Mouse (Mus musculus): Measurements from ENCODE around the gene Siglecg. TPM values are rescaled to one million over a fixed set of nuclear protein-coding genes. Genes with fewer than 3 reads are reported as not detected.

Siglecg gene
- polyA plus RNA-seq, 1 experiment from 2014 or later, result not detected

DNA sequence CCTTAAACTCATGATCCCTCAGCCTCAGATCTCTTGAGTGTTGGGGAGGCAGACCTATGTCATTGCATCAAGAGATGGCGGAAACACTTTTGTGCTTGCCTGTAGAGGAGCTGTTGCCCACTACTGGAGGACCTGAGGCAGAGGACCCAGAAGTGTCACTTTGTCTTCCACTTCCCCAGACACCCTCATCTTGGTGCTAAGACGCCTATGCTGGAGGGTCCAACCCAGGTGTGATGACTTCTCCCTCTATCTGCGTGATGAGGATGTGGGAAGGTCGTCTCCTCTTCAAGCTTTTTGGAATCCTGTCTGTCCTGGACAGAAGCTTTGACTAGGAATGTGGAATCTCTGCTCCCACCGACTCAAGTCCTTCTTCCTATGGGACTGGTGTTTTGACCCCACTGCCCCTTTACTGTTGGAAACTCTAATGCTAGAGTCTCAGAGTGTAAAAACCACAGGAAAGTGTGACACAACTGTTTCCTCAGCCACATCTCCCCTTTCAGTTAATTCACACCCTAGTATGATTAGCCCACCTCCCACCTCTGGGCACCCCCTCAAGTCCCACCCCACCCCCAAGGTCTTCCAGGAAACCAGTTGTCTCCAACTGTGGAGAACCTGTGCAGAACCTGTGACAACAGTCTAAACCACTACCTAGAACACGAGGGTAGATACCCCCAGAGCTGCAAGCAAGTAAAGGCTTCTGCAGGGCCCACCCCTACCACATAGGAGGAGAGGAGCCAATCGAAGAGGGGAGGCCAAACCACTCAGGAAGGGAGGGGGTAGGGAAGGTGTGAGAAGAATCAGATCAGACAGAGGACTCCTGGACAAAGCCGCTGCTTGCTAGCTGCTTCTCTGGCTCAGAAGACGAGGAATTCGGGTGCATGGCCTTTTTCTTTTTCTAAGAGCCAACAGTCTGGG is 28.6 kb downstream of the Siglecg start, which contains the start of gene Nkg7:
TSS of gene Nkg7 (plus strand) at position 733 of the 915 bp plus-strand sequence.
- Histone ChIP-seq H3K4me2 (ENCODE audit: low read length) (no peak within 1 kb of the TSS), H3K4me3 (ENCODE audit: low read length) (no peak within 1 kb of the TSS), H3K27me3 (replicated peaks; ENCODE audit: control insufficient read depth, insufficient read depth, low read length) (no peaks in the 10 kb centered on the region), H3K4me1 (ENCODE audit: control insufficient read depth, insufficient read depth, low read depth, low read length) (no peaks in the 10 kb centered on the region), H3K27ac (ENCODE audit: low read depth, low read length) (no peak within 1 kb of the TSS), H3K36me3 (ENCODE audit: control insufficient read depth, insufficient read depth, low read length) (no peaks in the 10 kb centered on the region), H3K9ac (ENCODE audit: low read depth, low read length) (no peak within 1 kb of the TSS), H3K9me3 (ENCODE audit: control insufficient read depth, low read length) (no peaks in the 10 kb centered on the region)
- WGBS, result 85% methylated on average over 10 of the region's 10 CpGs
- no peak for ATAC-seq

DNA sequence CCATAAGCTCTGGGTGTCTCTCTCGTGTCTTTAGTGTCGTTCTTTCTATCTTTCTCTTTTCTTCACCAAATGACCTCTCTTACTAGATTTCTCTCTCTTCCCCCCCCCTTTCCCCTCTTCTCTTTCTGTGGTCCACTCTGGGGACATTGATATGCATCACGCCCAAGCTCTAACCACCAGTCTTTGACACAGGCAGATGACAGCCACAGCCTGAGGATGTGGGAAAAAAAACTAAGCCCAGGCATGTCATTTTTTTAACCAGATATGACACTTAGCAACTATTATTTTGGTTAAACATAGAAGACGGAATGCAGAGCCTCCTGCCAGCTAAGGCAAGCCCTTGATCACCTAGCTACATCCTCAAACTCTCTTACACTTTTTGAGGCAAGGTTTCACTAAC is 30.6 kb downstream of the Siglecg start:
- WGBS, result 85% methylated on average over 4 of the region's 4 CpGs
- no peaks in the 10 kb centered on the region for H3K27me3 ChIP-seq (replicated peaks; ENCODE audit: control insufficient read depth, insufficient read depth, low read length)

DNA sequence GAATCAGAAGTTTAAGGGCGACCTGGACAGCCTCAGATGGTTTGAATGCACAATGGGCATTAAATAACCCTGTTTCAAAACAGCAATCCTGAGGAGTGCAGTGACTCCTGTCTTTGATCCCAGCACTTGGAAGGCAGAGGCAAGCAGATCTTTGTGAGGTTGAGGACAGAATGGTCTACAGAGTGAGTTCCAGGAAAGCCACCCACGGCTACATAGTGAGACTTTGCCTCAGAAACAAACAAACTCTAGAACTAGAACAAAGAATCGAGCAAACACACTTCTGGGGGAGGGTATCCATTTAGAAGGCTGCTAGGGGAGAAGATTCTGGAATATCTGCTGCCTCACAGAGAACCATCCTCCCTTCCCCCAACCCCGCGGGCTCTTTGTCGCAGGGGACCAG is 32.5 kb downstream of the Siglecg start, which contains the start of gene Cldnd2:
TSS of gene Cldnd2 (plus strand) at position 301 of the 400 bp plus-strand sequence.
- Histone ChIP-seq H3K9ac (ENCODE audit: low read depth, low read length) (no peak within 1 kb of the TSS), H3K4me2 (ENCODE audit: low read length) (no peak within 1 kb of the TSS), H3K4me1 (ENCODE audit: control insufficient read depth, insufficient read depth, low read depth, low read length) (peaks cover 18% of the 10 kb centered on the region), H3K9me3 (ENCODE audit: control insufficient read depth, low read length) (no peaks in the 10 kb centered on the region), H3K36me3 (ENCODE audit: control insufficient read depth, insufficient read depth, low read length) (no peaks in the 10 kb centered on the region), H3K27me3 (replicated peaks; ENCODE audit: control insufficient read depth, insufficient read depth, low read length) (no peaks in the 10 kb centered on the region), H3K27ac (ENCODE audit: low read depth, low read length) (no peak within 1 kb of the TSS), H3K4me3 (ENCODE audit: low read length) (no peak within 1 kb of the TSS)
- 80% methylated on average over 6 of the region's 6 CpGs for WGBS
- ATAC-seq, result no peak

More for the DNA sequence above, 30.6 kb downstream of the Siglecg start:
- H3K4me2 ChIP-seq (ENCODE audit: low read length), result no peak overlapping the region
- no peak for ATAC-seq
- H3K4me3 ChIP-seq (ENCODE audit: low read length), result no peak overlapping the region
- no peak overlapping the region for H3K9ac ChIP-seq (ENCODE audit: low read depth, low read length)
- no peaks in the 10 kb centered on the region for H3K36me3 ChIP-seq (ENCODE audit: control insufficient read depth, insufficient read depth, low read length)
- no peaks in the 10 kb centered on the region for H3K9me3 ChIP-seq (ENCODE audit: control insufficient read depth, low read length)
- H3K27ac ChIP-seq (ENCODE audit: low read depth, low read length), result no peak overlapping the region
- H3K4me1 ChIP-seq (ENCODE audit: control insufficient read depth, insufficient read depth, low read depth, low read length), result peaks cover 8% of the 10 kb centered on the region

- Histone ChIP-seq H3K27ac (ENCODE audit: low read depth, low read length) (no peak overlapping the region), H3K27me3 (replicated peaks; ENCODE audit: control insufficient read depth, insufficient read depth, low read length) (no peaks in the 10 kb centered on the region), H3K9me3 (ENCODE audit: control insufficient read depth, low read length) (no peaks in the 10 kb centered on the region), H3K4me2 (ENCODE audit: low read length) (no peak overlapping the region), H3K4me1 (ENCODE audit: control insufficient read depth, insufficient read depth, low read depth, low read length) (peaks cover 18% of the 10 kb centered on the region), H3K4me3 (ENCODE audit: low read length) (no peak overlapping the region), H3K9ac (ENCODE audit: low read depth, low read length) (no peak overlapping the region), H3K36me3 (ENCODE audit: control insufficient read depth, insufficient read depth, low read length) (no peaks in the 10 kb centered on the region)
- no peak for ATAC-seq
- 76% methylated on average over 3 of the region's 3 CpGs for WGBS
These were observed 33.1 kb downstream of the Siglecg start for GRCm38 (mm10) chr7:43441071-43441470.

GRCm38 (mm10) chr7:43442684-43443083 is 34.7 kb downstream of the Siglecg start:
- no peaks in the 10 kb centered on the region for H3K36me3 ChIP-seq (ENCODE audit: control insufficient read depth, insufficient read depth, low read length)
- peak overlapping the region; percentile 61 for H3K4me3 ChIP-seq (ENCODE audit: low read length)
- H3K27me3 ChIP-seq (replicated peaks; ENCODE audit: control insufficient read depth, insufficient read depth, low read length), result no peaks in the 10 kb centered on the region
- 0 out of 2 replicates have a peak, but pooled peaks have one; percentile 1 for ATAC-seq
- 13% methylated on average over 9 of the region's 9 CpGs for WGBS
- H3K27ac ChIP-seq (ENCODE audit: low read depth, low read length), result peak overlapping the region; percentile 93
- peaks cover 18% of the 10 kb centered on the region for H3K4me1 ChIP-seq (ENCODE audit: control insufficient read depth, insufficient read depth, low read depth, low read length)
- peak overlapping the region; percentile 77 for H3K9ac ChIP-seq (ENCODE audit: low read depth, low read length)
- H3K9me3 ChIP-seq (ENCODE audit: control insufficient read depth, low read length), result no peaks in the 10 kb centered on the region
- H3K4me2 ChIP-seq (ENCODE audit: low read length), result peak overlapping the region; percentile 94

- Histone ChIP-seq H3K9me3 (ENCODE audit: control insufficient read depth, low read length) (no peaks in the 10 kb centered on the region), H3K27ac (ENCODE audit: low read depth, low read length) (peak overlapping the region; percentile 93), H3K4me2 (ENCODE audit: low read length) (peak overlapping the region; percentile 94), H3K4me1 (ENCODE audit: control insufficient read depth, insufficient read depth, low read depth, low read length) (peaks cover 18% of the 10 kb centered on the region), H3K36me3 (ENCODE audit: control insufficient read depth, insufficient read depth, low read length) (no peaks in the 10 kb centered on the region), H3K27me3 (replicated peaks; ENCODE audit: control insufficient read depth, insufficient read depth, low read length) (no peaks in the 10 kb centered on the region), H3K9ac (ENCODE audit: low read depth, low read length) (peak overlapping the region; percentile 77), H3K4me3 (ENCODE audit: low read length) (peak overlapping the region; percentile 61)
- WGBS, result under 1% methylated on average over 36 of the region's 36 CpGs
- ATAC-seq, result peak; percentile 83
These were observed 35.3 kb downstream of the Siglecg start for GRCm38 (mm10) chr7:43443126-43443916.

DNA sequence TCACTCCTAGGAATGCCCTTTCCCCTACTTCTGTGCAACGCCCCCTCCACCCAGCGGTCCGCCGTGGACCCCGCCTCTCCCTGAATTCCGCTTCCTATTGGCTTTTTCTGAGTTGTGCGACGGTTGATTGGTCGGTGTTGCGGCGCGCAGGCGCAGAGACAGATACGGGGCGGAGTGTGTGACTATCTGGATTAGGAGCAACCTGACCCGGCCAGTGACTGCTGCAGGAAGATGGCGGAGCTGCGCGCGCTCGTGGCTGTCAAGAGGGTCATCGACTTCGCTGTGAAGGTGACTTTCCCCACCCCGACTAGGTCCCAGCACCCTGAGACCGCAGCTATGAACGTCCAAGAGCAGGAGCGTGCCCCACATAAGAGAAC is 35.9 kb downstream of the Siglecg start, which contains the start of the genes Etfb and Gm45233:
TSS of gene Etfb (plus strand) at position 167 of the 377 bp plus-strand sequence.
TSS of gene Gm45233 (plus strand) at position 212 of the 377 bp plus-strand sequence.
- Histone ChIP-seq H3K27ac (ENCODE audit: low read depth, low read length) (peak within 1 kb of the TSS; percentile 93), H3K9ac (ENCODE audit: low read depth, low read length) (peak within 1 kb of the TSS; percentile 77), H3K4me1 (ENCODE audit: control insufficient read depth, insufficient read depth, low read depth, low read length) (peaks cover 18% of the 10 kb centered on the region), H3K4me2 (ENCODE audit: low read length) (peak within 1 kb of the TSS; percentile 94), H3K27me3 (replicated peaks; ENCODE audit: control insufficient read depth, insufficient read depth, low read length) (no peaks in the 10 kb centered on the region), H3K4me3 (ENCODE audit: low read length) (peak within 1 kb of the TSS; percentile 61), H3K9me3 (ENCODE audit: control insufficient read depth, low read length) (no peaks in the 10 kb centered on the region), H3K36me3 (ENCODE audit: control insufficient read depth, insufficient read depth, low read length) (no peaks in the 10 kb centered on the region)
- 0% methylated on average over 27 of the region's 27 CpGs for WGBS
- ATAC-seq, result peak; percentile 98

GRCm38 (mm10) chr7:43447801-43448200 is 39.8 kb downstream of the Siglecg start:
- Histone ChIP-seq H3K4me2 (ENCODE audit: low read length) (no peak overlapping the region), H3K27ac (ENCODE audit: low read depth, low read length) (no peak overlapping the region), H3K4me1 (ENCODE audit: control insufficient read depth, insufficient read depth, low read depth, low read length) (peaks cover 13% of the 10 kb centered on the region), H3K9me3 (ENCODE audit: control insufficient read depth, low read length) (no peaks in the 10 kb centered on the region), H3K4me3 (ENCODE audit: low read length) (no peak overlapping the region), H3K27me3 (replicated peaks; ENCODE audit: control insufficient read depth, insufficient read depth, low read length) (no peaks in the 10 kb centered on the region), H3K36me3 (ENCODE audit: control insufficient read depth, insufficient read depth, low read length) (peaks cover 6% of the 10 kb centered on the region), H3K9ac (ENCODE audit: low read depth, low read length) (no peak overlapping the region)
- 93% methylated on average over 4 of the region's 4 CpGs for WGBS
- ATAC-seq, result no peak

DNA sequence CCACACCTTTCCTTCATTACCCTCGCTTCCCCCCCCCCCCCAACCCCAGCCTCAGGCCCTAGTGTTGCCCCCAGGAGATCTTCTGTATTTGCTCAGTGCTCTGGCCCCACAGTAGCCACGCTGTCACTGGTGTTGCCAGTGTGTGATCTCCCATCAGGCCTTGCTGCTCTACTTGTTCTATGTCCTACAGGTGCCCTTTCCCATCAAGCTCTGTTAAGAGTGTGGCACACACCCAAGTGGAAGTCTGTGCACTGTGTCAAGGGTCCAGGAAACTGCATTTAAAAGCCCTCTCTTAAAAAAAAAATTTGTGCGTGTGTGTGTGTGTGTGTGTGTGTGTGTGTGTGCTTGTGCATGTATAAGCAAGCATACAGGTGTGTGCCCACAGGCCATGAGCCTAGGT is 40.2 kb downstream of the Siglecg start:
- no peak for ATAC-seq
- Histone ChIP-seq H3K4me3 (ENCODE audit: low read length) (no peak overlapping the region), H3K27ac (ENCODE audit: low read depth, low read length) (no peak overlapping the region), H3K27me3 (replicated peaks; ENCODE audit: control insufficient read depth, insufficient read depth, low read length) (no peaks in the 10 kb centered on the region), H3K4me1 (ENCODE audit: control insufficient read depth, insufficient read depth, low read depth, low read length) (peaks cover 10% of the 10 kb centered on the region), H3K9me3 (ENCODE audit: control insufficient read depth, low read length) (no peaks in the 10 kb centered on the region), H3K9ac (ENCODE audit: low read depth, low read length) (no peak overlapping the region), H3K4me2 (ENCODE audit: low read length) (no peak overlapping the region), H3K36me3 (ENCODE audit: control insufficient read depth, insufficient read depth, low read length) (peaks cover 9% of the 10 kb centered on the region)
- WGBS, result 98% methylated on average over 2 of the region's 3 CpGs
